Mouse (Mus musculus) WW6 (cell line): ENCODE data around the gene Abhd12b.
"Not testable (repeated sequence)": the region's sequence is repeated elsewhere in the genome, so short reads cannot be mapped to it uniquely, and the experiment has no call there.

Source experiments
- DNase-seq: peaks from one replicate; pipeline ENCODE4 v3.0.0-alpha.2; 2013; ENCODE audit warnings: low read depth, low spot score

Abhd12b gene

GRCm38 (mm10) chr12:70137626-70138025 is 16.3 kb upstream of the Abhd12b start:
- no peak for DNase-seq

- DNase-seq: no peak
Observed at GRCm38 (mm10) chr12:70139871-70140270, 14.1 kb upstream of the Abhd12b start.

DNA sequence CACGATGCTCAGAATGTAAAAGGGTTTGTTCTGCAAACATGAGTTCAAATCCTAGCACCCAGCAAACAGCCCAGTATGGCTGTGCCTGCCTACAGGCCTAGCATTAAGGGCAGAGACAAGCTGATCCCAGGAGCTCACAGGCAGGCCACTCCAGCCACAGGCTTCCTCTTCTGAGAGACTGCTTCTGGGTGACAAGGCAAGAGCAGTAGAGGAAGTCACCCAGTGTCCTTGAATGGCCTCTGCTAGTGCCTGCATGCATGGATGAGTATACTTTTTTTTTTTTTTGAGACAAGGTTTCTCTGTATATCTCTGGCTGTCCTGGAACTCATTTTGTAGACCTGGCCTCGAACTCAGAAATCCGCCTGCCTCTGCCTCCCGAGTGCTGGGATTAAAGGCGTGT is 13.4 kb upstream of the Abhd12b start:
- no peak for DNase-seq

DNA sequence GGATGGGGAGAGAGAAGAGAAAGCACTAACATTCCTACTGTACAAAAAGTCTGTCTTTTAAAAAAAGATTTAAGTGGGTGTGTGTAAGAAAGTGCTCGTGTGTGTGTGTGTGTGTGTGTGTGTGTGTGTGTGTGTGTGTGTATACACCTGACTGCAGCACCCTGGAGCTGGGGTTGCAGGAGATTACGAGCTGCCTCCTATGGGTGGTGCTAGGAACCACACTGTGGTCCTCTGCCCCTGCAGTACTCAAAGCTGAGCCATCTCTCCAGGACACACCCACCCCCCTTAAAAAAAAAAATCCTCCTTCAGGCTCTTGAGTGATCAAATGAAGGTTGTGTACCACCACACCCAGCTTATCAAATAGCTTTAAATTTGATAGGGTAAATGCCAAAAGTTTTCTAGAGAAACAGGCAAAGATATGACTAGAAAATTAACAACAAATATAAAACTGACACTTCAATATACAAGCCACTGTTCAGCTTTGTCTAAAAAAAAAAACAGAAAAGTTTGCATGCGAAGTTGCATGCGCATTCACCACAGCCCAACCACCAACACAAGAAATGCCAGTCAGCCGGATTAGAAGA is 12.9 kb upstream of the Abhd12b start:
- no peak for DNase-seq

- not testable (repeated sequence) for DNase-seq
Observed at GRCm38 (mm10) chr12:70144106-70144587, 9.8 kb upstream of the Abhd12b start.

DNA sequence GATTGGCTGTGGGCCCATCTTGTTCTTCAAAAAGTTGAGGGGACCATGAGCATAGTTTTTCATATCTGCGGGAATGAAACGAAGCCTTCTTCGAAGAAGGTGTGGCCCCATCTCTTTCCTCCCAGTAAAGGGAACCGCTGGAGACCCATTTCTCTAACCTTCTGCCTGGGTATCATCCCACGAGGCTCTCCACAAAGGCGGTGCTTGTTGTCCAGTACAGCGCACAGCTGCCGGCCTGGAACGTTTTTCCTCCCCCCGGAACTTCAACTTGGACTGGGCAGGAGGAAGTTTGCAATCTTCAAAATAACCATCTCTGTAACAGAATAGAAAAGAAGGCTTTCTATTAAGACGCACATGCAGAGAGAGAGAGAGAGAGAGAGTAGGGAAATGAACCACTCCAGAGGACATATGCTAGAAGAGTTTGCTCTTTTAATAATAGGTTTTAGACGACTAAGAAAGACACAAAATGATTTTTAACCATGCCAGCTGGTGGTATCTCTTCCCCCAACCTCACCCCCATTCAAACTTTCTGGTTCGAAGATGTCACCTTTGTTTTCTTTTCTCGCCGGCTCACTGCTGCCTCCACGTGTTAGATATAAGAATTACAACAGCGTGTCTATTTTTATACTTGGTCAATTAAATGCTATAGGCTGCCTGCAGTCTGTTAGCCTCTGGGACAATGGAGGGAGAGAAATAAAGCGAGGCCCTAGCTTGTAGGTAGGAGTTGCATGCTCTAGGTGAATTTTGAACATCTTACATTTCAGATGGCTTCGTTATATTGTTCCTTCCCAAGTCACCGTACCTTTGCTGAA is 9.1 kb upstream of the Abhd12b start:
- no peak for DNase-seq

DNA sequence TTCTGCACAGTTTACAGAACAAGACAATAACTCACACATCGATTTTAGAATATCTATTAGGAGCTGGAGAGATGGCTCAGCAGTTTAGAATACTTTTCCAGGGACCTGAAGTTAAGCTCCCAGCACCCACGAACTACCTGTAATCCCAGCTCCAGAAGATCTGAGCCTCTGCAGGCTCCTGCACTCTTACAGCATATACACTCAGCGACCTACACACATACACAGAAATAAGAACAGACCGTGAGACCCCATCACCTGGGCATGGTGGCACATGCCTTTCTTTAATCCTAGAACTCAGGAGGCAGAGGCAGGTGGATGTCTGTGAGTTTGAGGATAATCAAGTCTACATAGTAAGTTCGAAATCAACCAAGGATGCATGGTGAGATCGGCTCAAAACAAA is 8.4 kb upstream of the Abhd12b start:
- no peak for DNase-seq

DNA sequence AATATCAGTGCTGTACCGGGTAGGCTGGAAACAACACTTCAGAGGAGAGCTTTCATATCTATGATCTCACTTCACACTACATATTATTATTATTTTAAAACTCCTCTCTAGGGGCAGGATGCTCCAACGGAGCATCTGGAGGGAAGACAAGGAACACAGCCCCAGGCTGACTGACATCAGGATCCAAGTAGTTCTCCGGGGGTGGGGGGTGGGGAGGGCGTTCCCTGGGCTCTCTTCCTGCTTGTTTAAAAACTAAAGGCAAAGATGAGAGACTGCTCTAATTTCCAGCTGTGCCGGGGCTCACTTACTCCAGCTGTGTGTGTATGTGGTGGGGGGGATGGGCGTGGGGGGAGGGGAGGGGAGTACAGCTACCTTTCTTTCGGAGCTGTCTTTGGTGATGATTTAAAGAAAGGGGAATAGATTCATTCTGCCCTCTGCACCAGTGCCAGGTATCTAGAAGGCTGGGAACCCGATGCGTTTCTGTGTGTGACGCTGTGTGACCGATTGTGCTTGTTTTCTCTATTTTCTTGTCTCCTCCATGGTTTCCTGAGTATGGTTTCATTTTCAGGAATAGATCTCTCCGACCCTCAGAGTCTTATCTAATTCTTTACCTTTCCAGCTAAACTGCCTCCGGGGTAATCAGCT is 5.8 kb upstream of the Abhd12b start:
- no peak for DNase-seq

DNA sequence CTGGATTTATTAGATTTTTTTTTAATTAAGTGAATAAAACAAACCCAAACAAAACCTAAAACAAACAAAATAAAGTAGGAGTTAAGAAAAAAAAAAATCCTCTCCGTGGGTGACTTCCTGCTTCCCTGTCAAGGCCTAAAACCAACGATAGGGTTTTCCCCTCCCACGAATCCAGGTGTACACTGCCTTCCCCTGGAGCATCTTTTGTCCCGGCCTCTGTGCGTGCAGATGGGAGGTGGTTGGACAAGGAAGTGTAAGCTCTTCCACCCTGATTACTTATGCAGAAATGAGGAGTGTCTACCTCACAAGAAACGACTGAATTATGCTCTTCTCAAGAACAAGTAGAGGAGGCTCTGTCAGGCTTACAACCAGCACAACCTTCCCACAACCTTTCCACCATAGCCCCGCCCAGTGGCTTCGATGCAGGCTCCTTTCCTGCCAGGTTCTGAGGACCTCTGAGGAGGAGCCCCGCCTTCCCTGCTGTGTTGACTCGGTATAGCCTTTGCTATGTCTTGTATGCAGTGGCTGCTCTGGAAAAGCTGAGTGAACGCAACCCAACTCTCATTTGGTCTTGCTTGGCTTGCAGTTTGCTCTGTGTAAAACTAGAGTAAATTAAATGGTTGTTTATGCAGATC is 5.2 kb upstream of the Abhd12b start:
- DNase-seq: no peak

DNA sequence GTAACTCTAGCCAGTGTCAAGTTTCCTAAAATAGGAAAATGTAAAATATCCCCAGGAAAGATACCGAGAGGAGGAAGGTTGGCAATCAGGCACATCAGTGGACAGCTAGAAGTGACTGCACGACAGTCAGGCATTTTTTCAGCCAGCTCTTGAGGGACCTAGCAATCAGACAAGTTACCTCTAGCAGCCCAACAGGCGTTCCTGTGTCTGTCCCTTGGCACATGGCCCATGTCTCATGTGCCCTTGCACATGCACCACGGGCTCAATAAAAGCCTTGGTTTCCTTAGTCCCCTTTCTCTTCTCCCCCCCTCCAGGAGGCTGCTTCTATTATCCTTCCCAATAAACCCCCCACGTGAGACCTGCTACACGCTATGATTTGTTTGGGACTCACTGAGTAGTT is 2.3 kb downstream of the Abhd12b start:
- DNase-seq: no peak

GRCm38 (mm10) chr12:70157292-70158066 is 3.5 kb downstream of the Abhd12b start:
- DNase-seq: no peak

- DNase-seq: no peak
Observed at GRCm38 (mm10) chr12:70161057-70161456, 7.1 kb downstream of the Abhd12b start.

- DNase-seq: no peak
Observed at GRCm38 (mm10) chr12:70164741-70165140, 10.8 kb downstream of the Abhd12b start.

DNA sequence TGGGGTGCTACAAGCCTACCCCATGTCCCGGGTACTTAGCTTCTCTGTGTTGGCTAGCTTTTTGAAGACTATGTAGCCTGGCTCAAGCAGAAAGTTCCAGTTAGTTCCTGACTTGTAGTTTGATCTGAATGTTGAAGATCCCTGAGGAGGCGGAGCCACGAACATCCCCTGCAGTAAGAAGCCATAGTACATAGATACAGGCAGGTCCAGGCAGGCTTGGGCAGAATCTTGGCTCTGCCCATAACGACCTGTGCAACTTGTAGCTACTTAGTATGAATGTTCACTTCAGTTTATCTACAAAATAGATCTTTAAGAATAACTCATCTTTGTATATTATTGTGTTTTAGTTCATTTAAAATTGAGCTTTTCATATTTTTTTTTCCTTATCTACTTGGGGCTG is 14.0 kb downstream of the Abhd12b start:
- DNase-seq: no peak

DNA sequence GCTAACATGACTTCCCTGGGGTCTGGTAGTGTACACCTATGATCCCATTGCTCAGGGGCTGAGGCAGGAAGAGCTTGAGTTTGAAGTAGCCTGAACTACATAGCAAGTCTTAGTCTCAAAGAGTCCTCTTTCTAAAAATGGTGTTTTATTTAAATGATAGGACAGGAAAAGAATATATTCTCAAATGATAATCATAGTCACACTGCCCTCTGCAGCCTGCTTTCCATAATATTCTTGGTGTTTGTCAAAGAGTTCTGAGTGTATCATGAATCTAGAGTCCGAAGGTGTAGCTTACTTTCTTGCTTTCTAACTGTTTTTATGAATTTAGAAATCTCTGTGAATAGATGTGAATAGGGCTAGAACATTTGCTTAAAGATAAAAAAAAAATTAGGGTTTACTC is 16.0 kb downstream of the Abhd12b start:
- no peak for DNase-seq

DNA sequence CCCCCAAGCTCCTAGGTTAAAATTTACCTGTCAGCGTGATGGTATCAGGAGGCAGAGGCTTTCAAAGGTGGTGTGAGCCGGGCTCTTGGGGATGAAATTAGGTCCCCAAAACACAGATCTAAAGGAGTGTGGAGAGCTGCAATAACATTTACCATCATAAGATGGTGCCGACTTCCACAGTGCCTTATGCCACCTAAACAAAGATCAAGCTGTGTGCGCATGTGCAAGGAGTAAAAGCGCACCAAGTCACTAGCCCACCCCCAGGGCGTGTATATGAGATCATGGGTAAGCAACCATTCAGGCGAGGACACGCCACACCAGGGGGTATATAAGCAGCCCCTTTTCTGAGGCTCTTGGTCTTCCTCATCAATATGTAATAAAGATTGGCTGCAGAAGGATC is 29.6 kb downstream of the Abhd12b start:
- DNase-seq: not testable (repeated sequence)

DNA sequence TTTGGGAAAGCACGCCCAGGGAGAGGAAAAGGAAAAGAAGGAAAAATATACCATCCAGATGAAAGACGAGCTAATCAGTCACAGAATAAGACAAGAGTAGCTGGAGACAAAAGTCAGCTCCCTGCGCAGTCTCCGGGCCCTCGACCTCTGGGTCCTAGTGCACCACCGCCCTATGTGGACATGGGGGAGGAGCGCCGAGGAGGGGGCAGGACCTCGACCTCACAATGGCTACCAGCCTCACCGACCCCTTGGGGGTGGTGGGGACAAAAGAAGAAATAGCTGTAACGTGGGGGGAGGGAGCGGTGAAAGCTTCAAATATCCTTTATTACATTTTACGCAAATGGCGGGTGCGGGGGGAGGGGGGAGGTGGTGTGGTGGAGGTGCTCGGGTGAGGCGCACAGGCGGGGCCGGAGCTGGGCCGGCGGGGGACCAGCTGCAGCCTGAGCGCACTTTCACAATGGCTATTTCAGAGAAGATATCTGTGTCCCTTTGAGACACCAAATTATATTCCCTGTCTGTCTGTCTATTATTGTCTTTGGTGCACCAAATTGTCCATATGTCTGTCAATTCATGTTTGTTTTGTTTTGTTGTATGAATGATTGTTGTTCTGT is 30.3 kb downstream of the Abhd12b start:
- no peak for DNase-seq

- DNase-seq: no peak
Observed at GRCm38 (mm10) chr12:70192267-70192727, 38.4 kb downstream of the Abhd12b start.

DNA sequence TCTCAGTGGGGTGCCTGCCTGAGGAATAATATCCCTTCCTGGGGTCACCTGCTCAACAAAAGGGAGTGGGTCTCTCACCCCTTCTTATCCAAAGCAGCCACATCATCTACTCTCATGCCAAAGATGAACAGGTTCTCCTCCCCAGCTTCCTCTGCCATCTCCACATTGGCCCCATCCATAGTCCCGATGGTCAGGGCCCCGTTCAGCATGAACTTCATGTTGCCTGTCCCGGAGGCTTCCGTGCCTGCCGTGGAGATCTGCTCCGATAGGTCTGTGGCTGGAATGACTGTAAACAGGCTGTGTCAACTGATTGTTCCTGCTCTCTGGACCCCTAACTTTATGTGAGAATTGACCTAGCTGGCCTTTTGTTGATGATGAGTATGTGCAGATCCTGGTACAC is 41.5 kb downstream of the Abhd12b start:
- no peak for DNase-seq

- DNase-seq: no peak
Observed at GRCm38 (mm10) chr12:70196341-70196740, 42.4 kb downstream of the Abhd12b start.
